Mouse (Mus musculus) monocyte, adult 2 months (primary cell): ENCODE results near the gene Snta1.
"Not testable (repeated sequence)": the region's sequence is repeated elsewhere in the genome, so short reads cannot be mapped to it uniquely, and the experiment has no call there.

Experiments used
- DNase-seq, 2 experiments: peaks; one replicate each; pipeline ENCODE4 v3.0.0; 2022; ENCODE audit warnings: low spot score in 2 of 2, low read depth in 1 of 2

Snta1 gene

DNA sequence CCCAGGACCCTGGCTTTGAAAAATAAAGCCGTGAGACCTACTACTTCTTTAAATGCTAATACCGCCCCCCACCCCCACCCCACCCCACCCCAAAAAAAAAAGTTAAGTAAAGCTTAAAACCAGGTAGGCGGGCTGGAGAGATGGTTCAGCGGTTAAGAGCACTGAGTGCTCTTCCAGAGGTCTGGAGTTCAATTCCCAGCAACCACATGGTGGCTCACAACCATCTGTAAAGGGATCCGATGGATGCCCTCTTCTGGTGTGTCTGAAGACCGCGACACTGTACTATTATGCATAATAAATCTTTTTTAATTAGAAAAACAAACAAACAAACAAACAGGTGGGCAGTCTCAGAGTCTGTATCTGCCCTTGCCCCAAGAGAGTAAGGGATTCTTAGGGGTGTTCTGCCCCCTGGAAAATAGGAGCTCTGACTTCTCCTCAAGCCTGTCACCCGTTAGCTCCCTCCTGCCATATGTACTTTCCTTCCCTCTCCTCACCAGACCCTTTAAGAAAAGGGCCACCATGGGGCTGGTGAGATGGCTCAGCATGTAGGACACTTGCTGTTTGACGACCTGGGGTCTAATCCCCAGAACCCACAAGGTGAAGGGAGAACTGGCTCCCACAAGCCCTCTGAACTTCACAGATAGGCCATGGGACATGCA is 34.9 kb downstream of the Snta1 start, which contains the start of gene Cdk5rap1:
Gene Cdk5rap1 (minus strand): TSS at position 169 of the 659 bp plus-strand sequence.
- DNase-seq, result no peak

- DNase-seq, result peak; percentile 58 to 79
Observed at GRCm38 (mm10) chr2:154372151-154372829, 35.6 kb downstream of the Snta1 start.

DNA sequence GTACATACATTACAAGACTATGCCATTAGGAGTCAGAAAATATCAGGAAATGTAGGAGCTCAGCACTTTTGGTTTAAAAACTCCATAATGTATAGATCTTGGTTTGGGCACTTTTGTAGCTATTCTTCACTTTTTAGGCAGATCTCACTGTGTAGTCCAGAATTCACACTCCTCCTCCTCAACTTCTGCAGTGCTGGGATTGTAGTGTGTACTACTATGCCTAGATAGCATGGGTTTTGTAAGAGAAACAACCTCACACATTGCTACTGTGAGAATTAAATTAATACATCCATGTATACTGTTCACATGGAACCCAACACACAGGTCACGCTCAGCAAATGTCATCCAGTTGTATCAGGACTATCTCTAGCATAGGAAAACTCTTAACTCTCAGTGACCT is 40.4 kb downstream of the Snta1 start:
- no peak for DNase-seq

- DNase-seq, result not testable (repeated sequence)
Observed at GRCm38 (mm10) chr2:154354000-154354425, 53.9 kb downstream of the Snta1 start.

- no peak for DNase-seq
Observed at GRCm38 (mm10) chr2:154348152-154348551, 59.7 kb downstream of the Snta1 start.

DNA sequence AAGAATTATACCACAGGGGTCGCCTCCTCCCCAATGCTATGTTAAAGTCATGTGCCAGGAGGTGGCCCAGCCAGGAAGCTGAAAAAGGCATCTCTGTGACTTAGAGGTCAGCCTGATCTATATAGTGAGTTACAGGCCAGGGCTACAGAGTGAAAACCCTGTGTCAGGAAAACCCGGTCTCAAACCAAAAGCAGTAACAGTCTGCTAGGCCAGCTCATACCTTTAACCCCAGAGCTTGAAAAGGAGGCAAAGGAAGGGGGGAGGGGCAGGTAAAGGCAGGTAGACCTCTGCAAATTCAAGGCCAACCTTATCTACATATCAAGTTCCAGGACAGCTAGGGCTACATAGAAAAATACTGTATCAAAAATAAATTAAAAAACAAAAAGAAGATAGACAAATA is 68.5 kb downstream of the Snta1 start:
- DNase-seq, result no peak

DNA sequence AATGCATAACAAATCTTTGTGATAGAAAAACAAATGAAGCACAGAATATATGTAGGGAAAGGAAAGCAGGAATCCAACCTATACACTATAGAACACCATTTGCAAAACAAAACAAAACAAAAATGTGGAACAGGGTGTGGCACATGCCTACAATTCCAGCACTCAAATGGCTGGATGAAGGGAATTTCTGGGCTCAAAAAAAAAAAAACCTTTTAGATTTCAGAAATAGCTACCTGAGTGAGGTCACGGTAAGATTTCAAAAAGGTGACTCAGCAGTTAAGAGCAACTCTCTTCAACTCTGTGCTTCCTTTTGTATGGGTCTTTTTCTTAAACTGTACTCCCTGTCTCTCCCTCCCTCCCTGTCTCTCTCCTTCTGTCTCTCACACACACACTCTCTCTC is 69.7 kb downstream of the Snta1 start:
- DNase-seq, result no peak

- DNase-seq, result no peak
Observed at GRCm38 (mm10) chr2:154335572-154335971, 72.3 kb downstream of the Snta1 start.

- no peak for DNase-seq
Observed at GRCm38 (mm10) chr2:154326852-154327251, 81.0 kb downstream of the Snta1 start.
